Mouse (Mus musculus) intestine, embryonic 16.5 days (tissue): ENCODE data around the gene Hsdl1. TPM values are rescaled to one million over a fixed set of nuclear protein-coding genes. Genes with fewer than 3 reads are reported as not detected.

ENCODE experiments used
- ATAC-seq: fragments of 200-750 bp; cut with Nextera tagmentation; 2 replicates; pipeline ENCODE4 v1.8.0; 2017; ENCODE audit warnings: moderate TSS enrichment, moderate library complexity
- H3K27ac ChIP-seq: fragments of 300-500 bp; sonication (generic); 2 replicates; pipeline ENCODE4 v1.5.1; 2014; ENCODE audit warnings: mild to moderate bottlenecking, low read length
- H3K27me3 ChIP-seq: fragments of 300-500 bp; sonication (generic); replicated peaks from 2 replicates; pipeline ENCODE4 v1.6.1; 2014; ENCODE audit warnings: low read length, control low read depth, mixed read lengths; ENCODE audit not compliant: control insufficient read depth, insufficient read depth
- H3K36me3 ChIP-seq: fragments of 300-500 bp; sonication (generic); 2 replicates; pipeline ENCODE4 v1.6.1; 2014; ENCODE audit warnings: low read length, control low read depth; ENCODE audit not compliant: control insufficient read depth, insufficient read depth
- H3K4me1 ChIP-seq: fragments of 300-500 bp; sonication (generic); 2 replicates; pipeline ENCODE4 v1.6.1; 2014; ENCODE audit warnings: low read length, control low read depth, mixed read lengths; ENCODE audit not compliant: control insufficient read depth, insufficient read depth
- H3K4me2 ChIP-seq: fragments of 300-500 bp; sonication (generic); 2 replicates; pipeline ENCODE4 v1.6.1; 2014; ENCODE audit warnings: low read depth, low read length, control low read depth
- H3K4me3 ChIP-seq: fragments of 300-500 bp; sonication (generic); 2 replicates; pipeline ENCODE4 v1.5.1; 2014; ENCODE audit warnings: mild to moderate bottlenecking, low read length
- H3K9ac ChIP-seq: fragments of 300-500 bp; sonication (generic); 2 replicates; pipeline ENCODE4 v1.6.1; 2014; ENCODE audit warnings: low read depth, low read length
- H3K9me3 ChIP-seq: fragments of 300-500 bp; sonication (generic); 2 replicates; pipeline ENCODE4 v1.6.1; 2016; ENCODE audit warnings: low read length, control low read depth; ENCODE audit not compliant: control insufficient read depth
- WGBS: fragments of 180-500 bp; shearing (Covaris S2); extraction: QIAGEN DNeasy Blood & Tissue Kit; methylation state at CpG from one replicate; pipeline ENCODE4 v1.1.7; 2014; 5-methylcytosine and 5-hydroxymethylcytosine counted together
- polyA plus RNA-seq: library from polyadenylated mRNA; unstranded; fragments of >200 nt; fragmentation: Nextera tagmentation; extraction: Ambion mirVana; gene quantifications from 2 replicates; pipeline ENCODE4 v1.2.1, GENCODE M21; 2015

Gene Hsdl1
- polyA plus RNA-seq, 1 experiment from 2014 or later, result 32.3 TPM

DNA sequence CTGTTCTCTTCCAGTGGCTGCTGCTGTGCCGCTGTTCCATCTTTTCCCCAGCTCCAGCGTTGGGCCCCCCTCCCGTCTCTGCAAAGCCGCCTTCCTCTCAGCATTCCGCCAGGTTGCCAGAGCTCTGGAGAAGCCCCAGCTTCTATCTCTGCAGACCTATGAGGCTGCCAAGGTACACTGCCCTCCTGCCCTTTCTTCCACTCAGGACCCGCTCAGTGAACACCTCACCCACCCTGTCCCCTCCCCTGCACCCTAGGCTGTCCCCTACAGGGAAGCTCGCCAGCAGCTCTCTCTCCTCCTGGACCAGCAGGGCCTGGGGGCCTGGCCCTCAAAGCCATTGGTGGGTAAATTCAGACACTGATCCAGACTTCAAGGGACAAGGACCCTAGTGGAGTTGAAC, 41.4 kb upstream of the Hsdl1 start:
- Histone ChIP-seq H3K27me3 (no peaks in the 10 kb centered on the region), H3K4me3 (no peak overlapping the region), H3K9me3 (no peaks in the 10 kb centered on the region), H3K9ac (no peak overlapping the region), H3K36me3 (no peaks in the 10 kb centered on the region), H3K4me2 (no peak overlapping the region), H3K27ac (no peak overlapping the region), H3K4me1 (no peaks in the 10 kb centered on the region)
- 72% methylated on average over 7 of the region's 7 CpGs for WGBS
- ATAC-seq, result no peak

GRCm38 (mm10) chr8:119615096-119615495, 40.1 kb upstream of the Hsdl1 start:
- Histone ChIP-seq H3K9me3 (no peaks in the 10 kb centered on the region), H3K4me2 (no peak overlapping the region), H3K4me3 (no peak overlapping the region), H3K4me1 (no peaks in the 10 kb centered on the region), H3K27ac (no peak overlapping the region), H3K27me3 (no peaks in the 10 kb centered on the region), H3K9ac (no peak overlapping the region), H3K36me3 (no peaks in the 10 kb centered on the region)
- ATAC-seq, result no peak
- 83% methylated on average over 13 of the region's 14 CpGs for WGBS

GRCm38 (mm10) chr8:119612471-119612870, 37.5 kb upstream of the Hsdl1 start, which contains the start of gene Adad2:
Gene Adad2, plus strand, starts transcription at chr8:119612747.
- no peak for ATAC-seq
- H3K4me1 ChIP-seq, result no peaks in the 10 kb centered on the region
- no peaks in the 10 kb centered on the region for H3K27me3 ChIP-seq
- H3K4me3 ChIP-seq, result no peak within 1 kb of the TSS
- 0 out of 2 replicates have a peak, but pooled peaks cover 10% of the 10 kb centered on the region for H3K9me3 ChIP-seq
- no peak within 1 kb of the TSS for H3K9ac ChIP-seq
- 83% methylated on average over 26 of the region's 26 CpGs for WGBS
- H3K27ac ChIP-seq, result no peak within 1 kb of the TSS
- H3K4me2 ChIP-seq, result no peak within 1 kb of the TSS
- H3K36me3 ChIP-seq, result no peaks in the 10 kb centered on the region

GRCm38 (mm10) chr8:119606224-119606623, 31.2 kb upstream of the Hsdl1 start:
- Histone ChIP-seq H3K27me3 (no peaks in the 10 kb centered on the region), H3K4me3 (no peak overlapping the region), H3K9ac (no peak overlapping the region), H3K4me1 (peaks cover 11% of the 10 kb centered on the region), H3K9me3 (0 out of 2 replicates have a peak, but pooled peaks cover 10% of the 10 kb centered on the region), H3K27ac (no peak overlapping the region), H3K36me3 (peaks cover 3% of the 10 kb centered on the region; the same call in 1 of the 2 replicates), H3K4me2 (no peak overlapping the region)
- no peak for ATAC-seq
- 87% methylated on average over 2 of the region's 2 CpGs for WGBS

- H3K9ac ChIP-seq, result peak within 1 kb of the TSS; percentile 83
- H3K9me3 ChIP-seq, result 0 out of 2 replicates have a peak, but pooled peaks cover 10% of the 10 kb centered on the region
- peak within 1 kb of the TSS; percentile 81 for H3K4me2 ChIP-seq
- peaks cover 11% of the 10 kb centered on the region for H3K4me1 ChIP-seq
- peak within 1 kb of the TSS; percentile 71 for H3K4me3 ChIP-seq
- no peaks in the 10 kb centered on the region for H3K27me3 ChIP-seq
- peak; percentile 88 for ATAC-seq
- under 1% methylated on average over 23 of the region's 23 CpGs for WGBS
- peak within 1 kb of the TSS; percentile 67 for H3K27ac ChIP-seq
- peaks cover 8% of the 10 kb centered on the region; the same call in 1 of the 2 replicates for H3K36me3 ChIP-seq
Measured at GRCm38 (mm10) chr8:119604996-119605395, 30.0 kb upstream of the Hsdl1 start, which contains the start of gene Taf1c. Gene Taf1c, minus strand, starts transcription at chr8:119605222.

- Histone ChIP-seq H3K27ac (no peak overlapping the region; the same call in 1 of the 2 replicates), H3K4me1 (peaks cover 11% of the 10 kb centered on the region), H3K4me2 (peak overlapping the region; percentile 81), H3K36me3 (peaks cover 9% of the 10 kb centered on the region; the same call in 1 of the 2 replicates), H3K27me3 (no peaks in the 10 kb centered on the region), H3K9ac (peak overlapping the region; percentile 83), H3K9me3 (0 out of 2 replicates have a peak, but pooled peaks cover 6% of the 10 kb centered on the region), H3K4me3 (peak overlapping the region; percentile 71)
- ATAC-seq, result peak; percentile 37; the same call in 1 of the 2 replicates
- WGBS, result 26% methylated on average over 12 of the region's 12 CpGs
Measured at GRCm38 (mm10) chr8:119604398-119604803, 29.4 kb upstream of the Hsdl1 start.

- peak overlapping the region; percentile 81 for H3K4me2 ChIP-seq
- no peaks in the 10 kb centered on the region for H3K27me3 ChIP-seq
- 0 out of 2 replicates have a peak, but pooled peaks cover under 1% of the 10 kb centered on the region for H3K9me3 ChIP-seq
- peaks cover 15% of the 10 kb centered on the region; the same call in 1 of the 2 replicates for H3K36me3 ChIP-seq
- peak overlapping the region; percentile 71 for H3K4me3 ChIP-seq
- H3K27ac ChIP-seq, result no peak overlapping the region
- H3K9ac ChIP-seq, result peak overlapping the region; percentile 83
- no peak for ATAC-seq
- 92% methylated on average over 4 of the region's 4 CpGs for WGBS
- peaks cover 11% of the 10 kb centered on the region for H3K4me1 ChIP-seq
Measured at GRCm38 (mm10) chr8:119603771-119604170, 28.8 kb upstream of the Hsdl1 start.

- peak; percentile 12; the same call in 1 of the 2 replicates for ATAC-seq
- peak overlapping the region; percentile 17 for H3K27ac ChIP-seq
- H3K9ac ChIP-seq, result no peak overlapping the region
- no peaks in the 10 kb centered on the region for H3K36me3 ChIP-seq
- H3K4me3 ChIP-seq, result no peak overlapping the region
- 78% methylated on average over 7 of the region's 7 CpGs for WGBS
- no peaks in the 10 kb centered on the region for H3K27me3 ChIP-seq
- H3K4me2 ChIP-seq, result no peak overlapping the region
- H3K9me3 ChIP-seq, result no peaks in the 10 kb centered on the region
- peaks cover 11% of the 10 kb centered on the region for H3K4me1 ChIP-seq
Measured at GRCm38 (mm10) chr8:119591456-119591855, 16.5 kb upstream of the Hsdl1 start.

- ATAC-seq, result peak; percentile 90
- WGBS, result 60% methylated on average over 14 of the region's 14 CpGs
- no peak overlapping the region for H3K4me3 ChIP-seq
Measured at GRCm38 (mm10) chr8:119590348-119590747, 15.4 kb upstream of the Hsdl1 start.

More at GRCm38 (mm10) chr8:119590348-119590747, 15.4 kb upstream of the Hsdl1 start:
- Histone ChIP-seq H3K9me3 (no peaks in the 10 kb centered on the region), H3K9ac (no peak overlapping the region; the same call in 1 of the 2 replicates), H3K4me1 (peaks cover 9% of the 10 kb centered on the region; the same call in 1 of the 2 replicates), H3K4me2 (no peak overlapping the region), H3K36me3 (no peaks in the 10 kb centered on the region), H3K27ac (peak overlapping the region; percentile 79), H3K27me3 (no peaks in the 10 kb centered on the region)
